Mouse (Mus musculus) E14TG2a.4 (cell line): Measurements from ENCODE around the gene Sept1.

Experiments
- CTCF ChIP-seq: conservative IDR thresholded peaks from 2 replicates; pipeline ENCODE4 v1.5.1; 2014; ENCODE audit warnings: low read length
- POU5F1 ChIP-seq: IDR thresholded peaks from 2 replicates; pipeline ENCODE4 v1.6.1; 2014; ENCODE audit warnings: low read length, borderline replicate concordance

GRCm38 (mm10) chr7:127210266-127210665, 22.7 kb downstream of the Sept1 start:
- no peak for TF ChIP-seq CTCF
- no peak for TF ChIP-seq POU5F1
